Mouse (Mus musculus) macrophage (primary cell): ENCODE data around the gene Bsn. TPM values are rescaled to one million over a fixed set of nuclear protein-coding genes. Genes with fewer than 3 reads are reported as not detected.
"Not testable (repeated sequence)": the region's sequence is repeated elsewhere in the genome, so short reads cannot be mapped to it uniquely, and the experiment has no call there.

Source experiments
- H3K27ac ChIP-seq: fragments of 350-480 bp; formaldehyde crosslinking; 2 replicates; pipeline ENCODE4 v1.9.0; 2021
- H3K36me3 ChIP-seq: fragments of 350-480 bp; formaldehyde crosslinking; 2 replicates; pipeline ENCODE4 v1.9.0; 2021; ENCODE audit errors: inconsistent target
- H3K4me3 ChIP-seq: fragments of 350-480 bp; formaldehyde crosslinking; 2 replicates; pipeline ENCODE4 v1.9.0; 2021; ENCODE audit errors: inconsistent target
- H3K79me2 ChIP-seq: fragments of 350-480 bp; formaldehyde crosslinking; 2 replicates; pipeline ENCODE4 v1.9.0; 2021; ENCODE audit errors: inconsistent target
- WGBS: methylation state at CpG from one replicate; pipeline ENCODE4 v1.1.7; 2026; ENCODE audit warnings: inconsistent platforms; ENCODE audit not compliant: missing documents; 5-methylcytosine and 5-hydroxymethylcytosine counted together
- polyA plus RNA-seq: library from polyadenylated mRNA; stranded (reverse); fragments of 250-400 nt; gene quantifications from 3 replicates; pipeline ENCODE4 v1.2.4, GENCODE M21; 2018; ENCODE audit warnings: inconsistent platforms

Gene Bsn
- polyA plus RNA-seq, 1 experiment from 2014 or later: 4.3 TPM

DNA sequence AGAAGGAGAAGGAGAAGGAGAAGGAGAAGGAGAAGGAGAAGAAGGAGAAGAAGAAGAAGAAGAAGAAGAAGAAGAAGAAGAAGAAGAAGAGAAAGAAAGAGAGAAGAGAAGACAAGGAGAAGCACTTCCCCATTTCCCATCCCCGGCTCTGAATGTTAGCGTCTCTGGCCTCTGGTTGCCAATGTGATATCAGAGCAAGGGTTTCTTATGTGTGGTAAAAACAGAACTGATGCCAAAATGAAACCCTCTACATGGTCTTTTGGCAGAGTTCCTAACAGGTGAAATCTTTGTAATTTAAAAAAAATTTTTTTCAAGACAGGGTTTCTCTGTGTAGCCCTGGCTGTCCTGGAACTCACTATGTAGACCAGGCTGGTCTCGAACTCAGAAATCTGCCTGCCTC is 54.5 kb downstream of the Bsn start:
- not testable (repeated sequence) for H3K27ac ChIP-seq, H3K4me3 ChIP-seq, H3K36me3 ChIP-seq, H3K79me2 ChIP-seq
- 48% methylated on average over 3 of the region's 3 CpGs for WGBS

- no peaks in the 10 kb centered on the region for H3K79me2 ChIP-seq
- 91% methylated on average over 1 of the region's 1 CpGs for WGBS
- H3K4me3 ChIP-seq: no peak overlapping the region
- H3K27ac ChIP-seq: no peak overlapping the region
- H3K36me3 ChIP-seq: no peaks in the 10 kb centered on the region
Observed at GRCm38 (mm10) chr9:108133478-108133877, 56.7 kb downstream of the Bsn start.

DNA sequence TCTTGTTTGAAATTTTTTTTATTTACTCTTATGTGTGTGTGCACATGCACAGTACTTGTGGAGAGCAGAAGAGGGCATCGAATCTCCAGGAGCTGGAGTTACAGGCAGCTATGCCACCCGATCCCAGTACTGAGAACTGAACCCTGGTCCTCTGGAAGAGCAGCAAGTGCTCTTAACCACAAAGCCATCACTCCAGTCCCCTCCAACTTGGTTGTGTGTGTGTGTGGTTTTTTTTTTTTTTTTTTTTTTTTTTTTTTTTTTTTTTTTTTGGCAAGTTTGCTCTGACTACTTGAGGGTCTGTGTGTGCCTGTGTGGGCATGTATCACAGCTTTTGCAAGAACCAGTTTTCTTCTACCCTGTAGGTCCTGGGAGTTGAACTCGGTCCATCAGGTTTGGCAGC is 57.8 kb downstream of the Bsn start:
- Histone ChIP-seq H3K27ac (no peak overlapping the region), H3K79me2 (no peaks in the 10 kb centered on the region), H3K36me3 (no peaks in the 10 kb centered on the region), H3K4me3 (no peak overlapping the region)
- 92% methylated on average over 3 of the region's 3 CpGs for WGBS

DNA sequence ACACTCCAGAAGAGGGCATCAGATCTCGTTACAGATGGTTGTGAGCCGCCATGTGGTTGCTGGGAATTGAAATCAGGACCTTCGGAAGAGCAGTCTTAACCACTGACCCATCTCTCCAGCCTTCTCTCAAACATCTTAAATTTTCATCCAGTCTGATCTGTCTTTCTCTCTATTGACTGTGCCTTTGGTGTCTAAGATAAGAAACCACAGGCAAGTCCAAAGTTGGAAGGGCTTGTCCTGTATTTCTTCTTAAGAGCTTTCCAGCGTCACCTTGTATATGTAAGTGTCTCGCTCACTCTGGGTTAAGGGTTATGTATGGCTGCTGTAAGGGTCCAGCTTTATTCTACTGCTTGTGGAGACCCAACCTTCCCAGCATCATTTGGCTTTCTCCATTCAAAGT is 58.7 kb downstream of the Bsn start:
- no peaks in the 10 kb centered on the region for H3K36me3 ChIP-seq

DNA sequence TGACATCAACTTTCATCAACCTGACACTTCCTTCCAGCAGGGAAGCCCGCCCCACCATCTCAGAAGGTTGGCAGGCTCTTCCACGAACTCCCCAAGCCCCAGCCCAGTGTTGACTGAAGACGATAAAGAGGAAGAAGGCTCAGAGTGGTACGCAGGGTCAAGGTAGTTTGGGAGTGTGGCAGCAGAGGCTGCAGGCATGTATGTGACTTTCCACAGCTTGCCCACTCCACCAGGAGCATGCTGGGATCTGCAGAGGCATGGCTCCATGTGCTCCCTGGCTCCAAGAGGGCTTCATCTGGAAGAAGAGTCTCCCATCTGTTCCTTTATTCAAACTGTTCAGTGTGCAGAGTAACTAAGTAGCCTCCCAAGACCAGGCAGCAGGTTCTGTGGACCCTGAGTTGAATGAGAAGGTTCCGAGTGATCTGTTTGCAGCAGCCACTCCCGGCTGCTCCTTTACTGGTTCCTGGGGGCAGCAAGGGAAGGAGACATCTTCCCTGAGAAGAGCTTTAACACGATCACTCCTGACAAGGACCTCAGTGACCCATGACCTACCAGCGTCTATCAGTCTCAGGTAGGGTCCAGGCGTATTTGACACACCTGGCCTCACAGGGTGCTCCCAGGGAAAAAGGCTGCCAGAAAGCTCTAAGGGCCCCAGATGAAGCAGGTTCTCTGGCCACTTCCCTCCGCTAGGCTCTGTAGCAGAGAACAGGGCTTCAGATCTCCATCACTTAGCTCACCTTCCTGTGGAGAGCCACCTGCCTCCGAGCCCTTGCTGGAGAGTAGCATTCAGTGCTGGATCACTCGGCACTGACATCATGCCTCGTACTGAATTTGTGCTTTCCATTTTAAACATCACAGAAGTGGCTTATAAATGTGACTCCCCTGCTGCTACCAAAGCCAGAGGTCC is 60.9 kb downstream of the Bsn start:
- Histone ChIP-seq H3K4me3 (no peak overlapping the region), H3K36me3 (no peaks in the 10 kb centered on the region), H3K79me2 (no peaks in the 10 kb centered on the region), H3K27ac (no peak overlapping the region)
- 83% methylated on average over 13 of the region's 13 CpGs for WGBS

More for the DNA sequence above, 58.7 kb downstream of the Bsn start:
- H3K4me3 ChIP-seq: no peak overlapping the region
- no peaks in the 10 kb centered on the region for H3K79me2 ChIP-seq
- H3K27ac ChIP-seq: no peak overlapping the region
- 90% methylated on average over 5 of the region's 5 CpGs for WGBS

DNA sequence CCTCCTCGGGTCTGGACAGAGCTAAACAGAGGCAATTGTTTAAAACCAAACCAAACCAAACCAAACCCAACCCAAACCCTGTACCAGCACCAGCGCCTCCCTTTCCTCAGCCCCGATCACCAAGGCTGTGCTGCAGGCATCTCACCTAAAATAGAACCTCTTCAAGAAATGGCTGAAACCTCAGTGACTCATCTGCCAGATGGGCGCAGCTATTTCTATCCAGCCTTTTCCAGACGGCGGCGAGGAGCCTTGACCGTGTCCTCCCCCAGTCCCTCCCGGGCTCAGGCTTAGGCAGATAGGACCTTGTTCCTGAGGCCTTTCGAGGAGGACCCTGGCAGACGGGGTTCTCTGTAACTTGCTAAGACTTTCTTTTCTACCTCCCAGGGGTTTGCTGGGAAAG is 61.9 kb downstream of the Bsn start:
- 81% methylated on average over 11 of the region's 11 CpGs for WGBS
- Histone ChIP-seq H3K36me3 (no peaks in the 10 kb centered on the region), H3K27ac (no peak overlapping the region), H3K79me2 (no peaks in the 10 kb centered on the region), H3K4me3 (no peak overlapping the region)

- H3K79me2 ChIP-seq: no peaks in the 10 kb centered on the region
- H3K4me3 ChIP-seq: no peak overlapping the region
- H3K27ac ChIP-seq: no peak overlapping the region
- no peaks in the 10 kb centered on the region for H3K36me3 ChIP-seq
- 92% methylated on average over 16 of the region's 17 CpGs for WGBS
Observed at GRCm38 (mm10) chr9:108126436-108127180, 63.6 kb downstream of the Bsn start.

- H3K36me3 ChIP-seq: no peaks in the 10 kb centered on the region
- H3K27ac ChIP-seq: no peak overlapping the region
- no peaks in the 10 kb centered on the region for H3K79me2 ChIP-seq
- H3K4me3 ChIP-seq: no peak overlapping the region
- WGBS: 98% methylated on average over 8 of the region's 8 CpGs
Observed at GRCm38 (mm10) chr9:108125731-108126130, 64.5 kb downstream of the Bsn start.

DNA sequence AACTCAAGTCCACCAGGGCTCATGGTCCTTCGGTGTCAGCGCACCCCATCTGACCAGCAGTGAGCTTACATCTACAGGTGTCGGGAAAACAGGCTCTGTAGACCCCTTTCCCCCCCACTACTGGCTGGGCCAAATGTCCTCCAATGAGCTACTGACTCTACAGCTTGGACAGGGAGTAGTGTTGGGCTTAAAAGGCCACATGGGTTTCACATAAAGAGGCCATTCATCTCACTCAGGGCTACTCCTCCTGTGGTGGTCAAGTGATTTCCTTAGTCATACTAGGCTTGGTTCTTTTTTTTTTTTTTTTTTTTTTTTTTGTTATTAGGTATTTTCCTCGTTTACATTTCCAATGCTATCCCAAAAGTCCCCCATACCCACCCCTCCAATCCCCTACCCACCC is 66.3 kb downstream of the Bsn start:
- H3K79me2 ChIP-seq: no peaks in the 10 kb centered on the region
- H3K36me3 ChIP-seq: no peaks in the 10 kb centered on the region
- WGBS: 86% methylated on average over 3 of the region's 4 CpGs
- H3K27ac ChIP-seq: peak overlapping the region; percentile 73
- no peak overlapping the region for H3K4me3 ChIP-seq

GRCm38 (mm10) chr9:108121170-108121969 is 68.8 kb downstream of the Bsn start:
- H3K4me3 ChIP-seq: no peak overlapping the region
- no peaks in the 10 kb centered on the region for H3K36me3 ChIP-seq
- no peaks in the 10 kb centered on the region for H3K79me2 ChIP-seq
- H3K27ac ChIP-seq: peak overlapping the region; percentile 92
- 72% methylated on average over 8 of the region's 10 CpGs for WGBS

- 30% methylated on average over 8 of the region's 8 CpGs for WGBS
- H3K27ac ChIP-seq: peak overlapping the region; percentile 92
- no peak overlapping the region for H3K4me3 ChIP-seq
Observed at GRCm38 (mm10) chr9:108120671-108121070, 69.5 kb downstream of the Bsn start.

GRCm38 (mm10) chr9:108119891-108120411 is 70.2 kb downstream of the Bsn start:
- Histone ChIP-seq H3K36me3 (no peaks in the 10 kb centered on the region), H3K4me3 (no peak overlapping the region)
- 44% methylated on average over 10 of the region's 11 CpGs for WGBS

More at GRCm38 (mm10) chr9:108120671-108121070, 69.5 kb downstream of the Bsn start:
- H3K79me2 ChIP-seq: no peaks in the 10 kb centered on the region
- no peaks in the 10 kb centered on the region for H3K36me3 ChIP-seq

DNA sequence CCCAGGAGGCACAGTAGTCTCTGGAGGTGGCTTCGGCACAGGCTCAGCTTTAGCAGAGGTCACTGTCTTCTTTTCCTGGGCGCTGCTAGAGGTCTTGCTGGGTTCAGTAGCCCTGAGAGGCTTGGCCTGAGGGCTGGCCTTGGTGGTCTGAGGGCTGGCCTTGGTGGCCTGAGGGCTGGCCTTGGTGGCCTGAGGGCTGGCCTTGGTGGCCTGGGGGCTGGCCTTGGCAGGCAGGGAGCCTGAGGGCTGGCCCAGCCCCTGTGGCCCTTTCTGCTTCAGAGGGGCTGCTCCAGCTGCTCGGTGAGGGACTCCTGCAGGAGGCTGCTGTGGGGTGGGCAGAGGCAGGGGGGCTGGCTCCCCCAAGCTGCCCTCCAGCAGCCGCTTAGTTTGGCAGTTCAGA is 73.0 kb downstream of the Bsn start:
- Histone ChIP-seq H3K4me3 (no peak overlapping the region), H3K27ac (no peak overlapping the region), H3K79me2 (no peaks in the 10 kb centered on the region; the same call in 1 of the 2 replicates), H3K36me3 (no peaks in the 10 kb centered on the region)
- 85% methylated on average over 4 of the region's 4 CpGs for WGBS

More at GRCm38 (mm10) chr9:108119891-108120411, 70.2 kb downstream of the Bsn start:
- Histone ChIP-seq H3K27ac (peak overlapping the region; percentile 92), H3K79me2 (no peaks in the 10 kb centered on the region)
